Mouse (Mus musculus) urinary bladder, postnatal 4 days (tissue): ENCODE data around the gene Rnf2.
"Not testable (repeated sequence)": the region's sequence is repeated elsewhere in the genome, so short reads cannot be mapped to it uniquely, and the experiment has no call there.

Experiments
- DNase-seq, 2 experiments: peaks; one replicate each; pipeline ENCODE4 v3.0.0; 2021 to 2022; ENCODE audit warnings: low spot score in 2 of 2

The Rnf2 gene

GRCm38 (mm10) chr1:151484754-151485153, 16.0 kb downstream of the Rnf2 start:
- no peak for DNase-seq

GRCm38 (mm10) chr1:151483568-151483967, 17.2 kb downstream of the Rnf2 start:
- DNase-seq: no peak

DNA sequence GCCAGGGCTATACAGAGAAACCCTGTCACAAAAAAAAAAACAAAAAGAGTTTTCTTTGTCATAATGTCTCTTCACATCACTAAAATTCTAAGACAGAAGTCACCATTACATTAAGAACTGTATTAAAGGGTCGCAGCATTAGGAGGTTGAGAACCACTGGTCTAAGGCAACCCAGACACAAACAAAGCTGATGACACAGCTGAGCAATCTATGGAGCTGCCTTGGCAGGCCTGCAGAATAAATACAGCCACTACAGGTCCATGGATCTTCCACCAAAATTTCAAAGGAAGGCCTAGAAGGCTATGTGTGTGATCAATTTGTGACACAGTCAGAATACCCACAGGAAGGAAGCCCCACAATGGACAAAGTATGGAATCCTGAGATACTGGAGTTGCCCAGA, 18.3 kb downstream of the Rnf2 start:
- no peak for DNase-seq

- DNase-seq: not testable (repeated sequence)
These were observed 28.4 kb downstream of the Rnf2 start for GRCm38 (mm10) chr1:151472386-151472785.

DNA sequence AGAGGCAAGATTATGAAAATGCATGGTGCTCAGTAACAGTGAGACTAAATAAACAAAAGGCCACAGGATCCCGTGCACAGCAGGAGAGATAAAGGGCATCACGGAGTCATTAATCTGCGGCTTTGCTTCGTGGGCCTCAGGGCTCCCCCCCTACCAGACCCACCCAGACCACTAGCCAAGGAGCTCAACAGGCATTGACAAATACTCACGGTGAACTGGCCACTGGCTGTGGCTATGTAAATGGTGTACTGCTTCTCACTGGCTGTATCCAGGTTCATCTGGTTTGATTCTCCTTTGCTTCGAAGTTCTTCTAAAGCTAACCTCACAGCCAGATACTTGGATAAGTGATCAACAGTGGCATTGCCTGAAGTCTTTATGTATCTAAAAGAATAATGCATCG, 29.3 kb downstream of the Rnf2 start:
- DNase-seq: no peak

DNA sequence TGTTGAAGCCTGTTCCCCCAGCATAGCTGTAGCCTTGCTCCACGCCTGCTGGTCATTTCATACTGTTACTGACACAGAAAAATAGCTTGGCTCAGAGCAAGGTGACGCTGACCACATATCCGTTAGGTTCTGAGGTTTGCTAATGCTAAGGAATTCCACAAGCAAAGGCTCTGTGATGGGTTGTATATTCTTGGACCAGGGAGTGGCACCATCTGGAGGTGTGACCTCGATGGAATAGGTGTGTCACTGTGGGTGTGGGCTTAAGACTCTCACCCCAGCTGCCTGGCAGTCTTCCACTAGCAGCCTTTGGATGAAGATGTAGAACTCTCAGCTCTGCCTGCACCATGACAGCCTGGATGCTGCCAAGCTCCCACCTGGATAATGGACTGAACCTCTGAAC, 34.2 kb downstream of the Rnf2 start:
- DNase-seq: no peak

- no peak for DNase-seq
These were observed 35.8 kb downstream of the Rnf2 start for GRCm38 (mm10) chr1:151464914-151465313.

GRCm38 (mm10) chr1:151461265-151461664, 39.5 kb downstream of the Rnf2 start:
- no peak for DNase-seq

DNA sequence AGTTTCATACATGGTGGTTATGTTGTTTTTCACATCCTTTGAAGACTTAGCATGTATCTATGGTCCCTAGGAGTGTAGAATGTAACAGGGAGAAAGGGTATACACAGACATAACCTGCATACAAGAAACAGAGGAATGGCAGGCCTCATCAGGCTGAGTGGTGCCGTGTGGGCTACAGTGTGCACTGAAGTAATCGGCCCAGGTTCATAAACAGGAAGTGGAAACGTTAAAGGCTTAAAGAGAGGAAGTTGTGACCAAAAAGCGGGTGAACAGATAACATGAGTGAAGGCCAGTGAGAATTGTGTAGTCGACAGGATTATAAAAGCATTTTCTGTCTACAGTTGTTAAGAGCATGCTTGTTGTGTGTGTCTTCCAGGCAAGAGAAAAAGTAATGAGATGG, 43.7 kb downstream of the Rnf2 start:
- no peak for DNase-seq

DNA sequence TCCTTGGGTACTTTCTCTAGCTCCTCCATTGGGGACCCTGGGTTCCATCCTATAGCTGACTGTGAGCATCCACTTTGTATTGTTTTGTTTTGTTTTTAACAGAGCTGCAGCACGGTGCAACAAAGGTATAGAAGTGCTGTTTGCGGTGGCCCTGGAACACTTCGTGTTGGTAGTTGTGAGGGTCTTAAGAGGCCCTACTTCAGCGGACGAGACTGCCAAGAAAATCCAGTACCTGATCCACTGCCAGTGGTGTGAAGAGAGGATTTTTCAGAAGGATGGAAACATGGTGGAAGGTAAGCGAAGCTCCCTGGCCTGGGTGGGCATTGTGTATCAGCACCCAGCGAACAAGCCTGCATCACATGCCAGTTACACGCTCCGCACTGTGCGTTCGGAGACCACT, 48.8 kb downstream of the Rnf2 start:
- DNase-seq: no peak

DNA sequence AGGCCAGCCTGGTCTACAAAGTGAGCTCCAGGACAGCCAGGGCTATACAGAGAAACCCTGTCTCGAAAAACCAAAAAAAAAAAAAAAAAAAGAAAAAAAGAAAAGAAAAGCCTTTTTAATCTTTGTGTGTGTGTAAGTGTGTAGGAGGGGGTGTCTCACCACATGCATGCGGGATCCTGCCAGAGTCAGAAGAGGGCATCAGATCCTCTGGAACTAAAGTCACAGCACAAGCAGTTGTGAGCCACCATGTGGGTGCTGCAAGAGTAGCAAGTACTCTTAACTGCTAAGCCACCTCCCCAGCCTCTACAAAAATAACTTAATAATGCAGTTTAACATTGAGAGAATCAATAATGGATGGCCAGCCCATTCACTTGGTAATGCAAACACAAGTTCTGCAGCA, 49.9 kb downstream of the Rnf2 start:
- no peak for DNase-seq

DNA sequence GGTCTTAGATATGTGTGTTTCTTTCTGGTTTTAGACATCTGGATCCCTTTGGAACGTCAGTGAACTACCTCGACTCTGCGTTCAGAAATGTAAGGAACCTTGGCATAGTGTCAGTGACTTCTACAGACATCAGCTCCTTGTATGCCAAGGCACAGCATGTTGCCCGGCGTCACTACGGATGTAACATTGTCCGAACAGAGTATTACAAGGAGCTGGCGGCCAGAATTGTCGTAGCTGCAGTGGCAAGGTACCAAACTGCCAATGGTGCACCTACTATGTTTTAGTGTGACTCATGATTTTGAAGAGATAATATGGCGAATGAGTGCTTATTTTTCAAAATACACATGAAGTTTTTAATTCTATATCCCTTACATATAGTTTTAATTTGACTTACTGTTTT, 50.9 kb downstream of the Rnf2 start:
- DNase-seq: no peak

- DNase-seq: no peak
These were observed 65.3 kb downstream of the Rnf2 start for GRCm38 (mm10) chr1:151435431-151435830.

DNA sequence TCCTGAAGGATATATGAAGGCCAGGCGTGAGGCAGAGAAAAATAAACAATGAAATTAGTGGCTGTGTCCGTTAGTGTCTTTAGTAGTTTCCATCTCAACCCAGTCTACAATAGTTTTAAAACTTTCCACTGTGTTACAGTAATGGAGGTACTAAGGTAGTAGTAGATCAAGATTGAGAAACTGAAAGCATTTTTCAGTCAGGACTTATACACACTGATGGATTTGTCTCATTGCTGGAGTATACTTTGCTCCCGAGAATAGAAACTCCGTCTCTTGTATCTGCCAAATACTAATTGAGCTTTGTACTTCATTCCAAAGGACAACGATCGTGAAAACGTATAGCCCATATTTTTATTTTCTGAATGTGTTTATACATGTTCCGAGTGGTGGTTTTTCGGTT, 71.4 kb downstream of the Rnf2 start:
- DNase-seq: no peak

GRCm38 (mm10) chr1:151428263-151429221, 72.2 kb downstream of the Rnf2 start, which contains the start of the genes Swt1 and Trmt1l:
Swt1 (minus strand) TSS chr1:151428455.
Trmt1l (plus strand) TSS chr1:151428542.
- DNase-seq: peak; percentile 95 to 96

DNA sequence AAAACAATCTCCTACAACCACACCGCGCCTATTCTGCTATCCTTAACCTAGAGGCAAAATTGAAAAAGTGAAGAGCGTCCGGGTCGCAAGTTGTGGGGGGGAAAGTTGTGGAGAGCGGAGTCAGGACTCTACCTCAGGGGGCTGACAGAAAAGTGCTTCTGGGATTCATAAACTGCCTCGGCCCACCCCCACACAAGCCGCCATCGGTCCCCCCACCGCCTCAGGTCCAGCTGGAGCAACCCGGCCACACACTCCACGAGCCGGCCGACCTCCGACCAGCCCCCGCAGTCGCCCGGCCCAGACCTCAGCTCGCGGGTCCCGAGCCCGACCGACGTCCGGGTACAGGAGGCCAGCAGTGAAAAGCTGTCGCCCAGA, 72.9 kb downstream of the Rnf2 start:
- DNase-seq: no peak

DNA sequence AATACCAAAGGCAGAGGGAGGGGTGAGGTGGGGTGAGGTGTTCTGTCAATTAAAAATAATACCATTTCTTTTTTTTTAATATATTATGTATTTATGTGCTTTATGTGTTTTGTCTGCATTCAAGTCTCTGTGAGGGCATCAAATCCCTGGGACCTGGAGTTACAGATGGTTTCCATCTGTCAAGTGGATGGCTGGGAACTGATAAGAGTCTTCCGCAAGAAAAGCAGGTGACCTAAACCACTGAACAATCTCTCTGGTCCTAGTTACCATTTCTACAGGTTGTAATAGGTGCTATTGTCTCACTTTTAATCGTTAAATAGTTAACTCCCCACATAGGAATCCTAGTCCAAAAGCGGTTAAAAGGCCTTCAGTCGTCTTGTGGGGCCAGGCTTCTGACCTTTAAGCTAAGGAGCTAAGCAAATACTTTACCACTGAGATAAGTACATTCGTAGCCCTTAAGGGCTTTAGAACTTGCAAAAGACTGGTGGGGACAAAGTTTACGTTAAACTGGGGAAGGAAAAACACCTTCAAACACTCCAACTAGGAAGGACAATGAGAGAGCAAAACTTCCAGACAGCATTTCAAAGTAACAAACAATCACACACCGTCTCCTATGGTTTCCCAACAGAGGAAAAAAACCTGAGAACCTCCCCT, 73.7 kb downstream of the Rnf2 start:
- DNase-seq: no peak

- DNase-seq: no peak
These were observed 78.6 kb downstream of the Rnf2 start for GRCm38 (mm10) chr1:151422178-151422577.

DNA sequence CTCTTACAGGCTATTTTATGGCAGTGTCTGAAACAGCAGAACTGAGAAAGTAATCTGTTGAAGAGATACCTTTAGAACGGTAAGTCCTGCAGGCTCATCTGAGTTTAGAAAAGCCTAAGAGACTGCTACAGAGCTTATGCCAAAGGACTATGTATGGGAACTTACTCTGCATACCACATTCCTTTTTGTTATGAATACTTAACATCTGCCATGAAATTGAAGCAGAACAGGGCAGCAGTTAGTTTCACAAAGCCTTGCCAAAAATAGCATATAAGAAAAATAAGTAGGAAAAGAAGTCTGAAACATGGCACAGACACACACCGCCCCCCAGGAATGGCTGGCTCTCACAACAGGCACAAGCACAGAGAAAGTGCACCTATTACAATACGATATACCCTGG, 90.9 kb downstream of the Rnf2 start:
- DNase-seq: no peak
